Mouse (Mus musculus) layer of hippocampus, postnatal 10 days (tissue): ENCODE measurements at regions not wholly inside any gene's neighbourhood (a gene's known extent, or its start where the extent isn't known, plus 50 kb on each side); places are given as distances from the start of the nearest gene placed in this dataset.
"Not testable (repeated sequence)": the region's sequence is repeated elsewhere in the genome, so short reads cannot be mapped to it uniquely, and the experiment has no call there.

ENCODE experiments used
- DNase-seq, 2 experiments: peaks; one replicate each; pipeline ENCODE4 v3.0.0; 2021; ENCODE audit warnings: low spot score in 2 of 2

- DNase-seq, result peak; percentile 12 to 34
Measured at GRCm38 (mm10) chrX:19903962-19904930, 155.1 kb upstream of the Chst7 start.

DNA sequence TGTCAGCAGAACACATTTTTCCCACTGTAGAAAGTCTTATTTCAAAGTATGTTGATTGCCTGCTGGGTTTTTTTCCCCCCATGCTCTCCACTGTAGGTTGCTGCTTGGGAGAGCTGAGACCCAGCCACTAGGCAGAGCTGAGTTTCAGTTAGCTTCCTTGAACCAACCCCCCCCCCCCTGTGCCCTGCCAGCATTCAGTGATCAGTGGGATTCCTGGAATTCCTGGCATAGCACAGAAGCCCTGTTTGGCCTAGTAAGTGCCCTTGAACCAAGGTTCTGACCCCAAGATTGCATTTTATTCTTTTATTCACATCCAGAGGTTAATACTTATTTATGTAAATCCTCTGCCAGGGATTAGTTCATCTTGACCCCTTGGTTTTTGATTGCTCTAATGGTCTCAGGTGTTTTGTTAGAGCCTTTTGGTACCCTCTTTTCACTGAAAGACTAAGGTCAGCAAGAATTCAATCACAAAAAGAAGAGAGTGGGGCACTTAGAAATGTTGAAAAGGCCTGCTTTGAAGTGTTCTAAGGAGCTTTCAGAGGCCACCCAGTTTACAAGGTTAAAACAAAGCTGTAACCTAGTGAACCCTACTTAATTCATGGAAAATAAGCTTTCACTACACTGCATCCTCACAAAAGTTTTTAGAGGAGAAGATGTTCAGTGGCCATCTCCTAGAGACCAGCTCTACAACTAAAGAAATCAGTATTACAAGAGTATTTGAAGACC lies 152.6 kb upstream of the Chst7 start:
- no peak for DNase-seq

GRCm38 (mm10) chrX:19917001-19917400 lies 142.4 kb upstream of the Chst7 start:
- DNase-seq, result no peak

DNA sequence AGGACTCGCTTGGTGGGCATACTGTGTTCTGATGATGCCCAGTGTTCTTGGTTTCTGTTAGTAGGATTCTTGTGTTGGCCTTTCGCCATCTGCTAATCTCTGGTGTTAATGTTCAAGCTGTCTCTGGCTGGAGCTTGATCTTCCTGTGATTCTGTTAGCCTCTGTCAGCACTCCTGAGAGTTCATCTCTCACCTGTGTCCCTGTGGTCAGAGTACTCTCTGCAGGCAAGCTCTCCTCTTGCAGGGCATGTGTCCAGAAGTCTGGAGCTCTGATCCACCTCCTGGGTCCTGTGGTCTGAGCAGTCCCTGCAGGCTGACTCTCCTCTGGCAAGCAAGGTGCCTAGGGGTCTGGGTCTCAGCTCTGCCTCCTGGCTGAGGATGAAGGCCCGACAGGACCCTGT lies 130.0 kb upstream of the Chst7 start:
- not testable (repeated sequence) for DNase-seq

DNA sequence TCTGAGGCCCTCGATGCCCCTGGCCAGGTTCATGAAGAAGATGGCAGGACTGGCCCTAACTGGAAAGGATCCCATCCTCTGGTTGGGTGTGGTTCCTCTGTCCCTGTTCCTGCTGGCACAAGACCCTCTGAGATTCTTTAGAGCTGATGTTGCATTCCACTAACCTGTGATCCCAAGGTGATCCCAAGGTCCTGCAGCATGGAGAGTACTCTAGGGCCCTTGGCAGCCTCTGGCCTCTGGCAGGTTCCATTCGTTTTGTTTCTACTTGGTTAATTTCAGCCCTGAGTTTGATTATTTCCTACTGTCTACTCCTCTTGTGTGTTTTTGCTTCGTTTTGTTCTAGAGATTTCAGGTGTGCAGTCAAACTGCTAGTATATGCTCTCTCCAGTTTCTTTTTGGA lies 129.5 kb upstream of the Chst7 start:
- DNase-seq, result no peak

- DNase-seq, result no peak
Measured at GRCm38 (mm10) chrX:19943305-19943704, 116.1 kb upstream of the Chst7 start.
